ENCODE assay signal across 9 mouse cellular contexts in genomic region chr3:137977629-137978041, GRCm38 (mm10). TPM values are rescaled to one million over a fixed set of nuclear protein-coding genes. Genes with fewer than 3 reads are reported as not detected.
DNase-seq lines count a peak whose midpoint lies in the region; ATAC-seq and TF ChIP-seq lines count a peak whose summit lies in the region.
"Had no signal": no experiment of that assay in that cellular context is flagged by ENCODE, and none has a peak within 500 bp of the region (broad histone marks: within the 10 kb centered on the region; RNA-seq: fewer than 3 reads in every experiment).

No protein-coding gene starts in this region.

- WGBS in forebrain, postnatal 0 days = 12% methylated on average over 6 of the region's 6 CpGs
- WGBS in liver, embryonic 16.5 days (ENCODE audit: insufficient replicate concordance) = 54% methylated on average over 6 of the region's 6 CpGs

- no peak for TF ChIP-seq RAD21 in CH12.LX (IDR thresholded peaks at IDR 0.05; ENCODE audit: low read depth, low read length)

- H3K4me3 ChIP-seq in CH12.LX (replicated peaks in 1 of 3; ENCODE audit: low read depth in 2 of 3, low read length in 2 of 3, poor library complexity in 1 of 3) = no peak overlapping the region
- no peak overlapping the region for H3K4me3 ChIP-seq in ES-Bruce4 (ENCODE audit: low read depth, low read length)
- no peak overlapping the region for H3K4me3 ChIP-seq in forebrain, postnatal 0 days (ENCODE audit: low read depth, low read length)
- no peak overlapping the region for H3K4me3 ChIP-seq in liver, embryonic 16.5 days (ENCODE audit: low read depth, low read length)
- H3K4me3 ChIP-seq: embryonic facial prominence, embryonic 15.5 days had no signal

- in situ Hi-C loops in CH12.LX (cut with MboI; ENCODE audit: low pct_ligation_motif_present, low pct_unique_long_range_greater_than_20kb, low sequenced_read_pairs) = no loop called here

- DNase-seq in CH12.LX (ENCODE audit: extremely low read depth) = no peak
- no peak for DNase-seq in forebrain, postnatal 0 days
- no peak for DNase-seq in spleen, adult 18-20 months
- DNase-seq in embryo, embryonic 10 days (ENCODE audit: low spot score) = no peak
- no peak for DNase-seq in ovary, postnatal 10 days (ENCODE audit: low spot score)
- DNase-seq: kidney, adult 2 months had no signal

- TF ChIP-seq POLR2A in CH12.LX (IDR thresholded peaks at IDR 0.05; ENCODE audit: low read depth, low read length) (no peak), ES-Bruce4 (IDR thresholded peaks at IDR 0.05; ENCODE audit: insufficient read depth, low read length) (no peak)

- 0 out of 2 replicates have a peak overlapping the region, but pooled peaks have one; percentile 11 for H3K4me2 ChIP-seq in CH12.LX (ENCODE audit: insufficient read depth, low read depth, poor library complexity, severe bottlenecking)
- no peak overlapping the region for H3K4me2 ChIP-seq in forebrain, postnatal 0 days (ENCODE audit: low read depth)
- H3K4me2 ChIP-seq in liver, embryonic 16.5 days (ENCODE audit: low read depth, low read length) = no peak overlapping the region
- H3K4me2 ChIP-seq: embryonic facial prominence, embryonic 15.5 days had no signal

- H3K79me2 ChIP-seq in CH12.LX (replicated peaks; ENCODE audit: control insufficient read depth, extremely low read depth, insufficient read depth, poor library complexity, severe bottlenecking) = peaks cover 79% of the 10 kb centered on the region

- peak; percentile 87 for ATAC-seq in forebrain, postnatal 0 days
- ATAC-seq in liver, embryonic 16.5 days (ENCODE audit: low read depth) = no peak

- H3K27me3 ChIP-seq in CH12.LX (replicated peaks) = no peaks in the 10 kb centered on the region
- H3K27me3 ChIP-seq in ES-Bruce4 (ENCODE audit: control insufficient read depth, insufficient read depth, low read length, poor library complexity, severe bottlenecking) = no peaks in the 10 kb centered on the region
- H3K27me3 ChIP-seq in forebrain, postnatal 0 days (ENCODE audit: insufficient read depth, low read length) = no peaks in the 10 kb centered on the region
- H3K27me3 ChIP-seq in liver, embryonic 16.5 days (ENCODE audit: control insufficient read depth, insufficient read depth, low read depth, low read length) = no peaks in the 10 kb centered on the region
- H3K27me3 ChIP-seq: embryonic facial prominence, embryonic 15.5 days had no signal

- peaks cover 11 to 67% of the 10 kb centered on the region in 2 experiments for H3K4me1 ChIP-seq in CH12.LX (ENCODE audit: control insufficient read depth in 1 of 2, insufficient read depth in 2 of 2)
- peaks cover 5% of the 10 kb centered on the region for H3K4me1 ChIP-seq in ES-Bruce4 (ENCODE audit: control insufficient read depth, insufficient read depth, low read length)
- H3K4me1 ChIP-seq in forebrain, postnatal 0 days (ENCODE audit: insufficient read depth) = 0 out of 2 replicates have a peak, but pooled peaks cover 10% of the 10 kb centered on the region
- peaks cover 56% of the 10 kb centered on the region for H3K4me1 ChIP-seq in liver, embryonic 16.5 days (ENCODE audit: control insufficient read depth, low read depth, low read length)

- TF ChIP-seq CTCF in CH12.LX (conservative IDR thresholded peaks at IDR 0.05 in 1 of 2, IDR thresholded peaks at IDR 0.05 in 1 of 2; ENCODE audit: low read depth in 2 of 2, low read length in 2 of 2) = no peak
- TF ChIP-seq CTCF in ES-Bruce4 (IDR thresholded peaks at IDR 0.05; ENCODE audit: low read depth, low read length) = no peak
- TF ChIP-seq CTCF in forebrain, postnatal 0 days (IDR thresholded peaks at IDR 0.05; ENCODE audit: low read depth) = no peak

- peaks cover 5% of the 10 kb centered on the region for H3K9me3 ChIP-seq in CH12.LX (replicated peaks; ENCODE audit: low read length)
- no peaks in the 10 kb centered on the region for H3K9me3 ChIP-seq in ES-Bruce4 (replicated peaks; ENCODE audit: control insufficient read depth, insufficient read depth, low read length, poor library complexity, severe bottlenecking)
- no peaks in the 10 kb centered on the region for H3K9me3 ChIP-seq in forebrain, postnatal 0 days (ENCODE audit: low read length)
- H3K9me3 ChIP-seq in liver, embryonic 16.5 days (replicated peaks; ENCODE audit: control insufficient read depth, low read length) = no peaks in the 10 kb centered on the region
- H3K9me3 ChIP-seq: embryonic facial prominence, embryonic 15.5 days had no signal

- no peak overlapping the region for H3K27ac ChIP-seq in CH12.LX (ENCODE audit: insufficient read depth, low read depth)
- H3K27ac ChIP-seq in ES-Bruce4 (ENCODE audit: insufficient read depth, low read length) = peak overlapping the region; percentile 80
- H3K27ac ChIP-seq in forebrain, postnatal 0 days (ENCODE audit: low read depth, low read length) = peak overlapping the region; percentile 69
- peak overlapping the region; percentile 7; the same call in 1 of the 2 replicates for H3K27ac ChIP-seq in liver, embryonic 16.5 days (ENCODE audit: low read length)
- H3K27ac ChIP-seq: embryonic facial prominence, embryonic 15.5 days had no signal

- H3K36me3 ChIP-seq in CH12.LX (replicated peaks in 1 of 2; ENCODE audit: control insufficient read depth in 1 of 2, insufficient read depth in 1 of 2, low read length in 1 of 2) (peaks cover 40 to 59% of the 10 kb centered on the region in 2 experiments), ES-Bruce4 (ENCODE audit: control insufficient read depth, insufficient read depth, low read length, poor library complexity, severe bottlenecking) (no peaks in the 10 kb centered on the region)
- H3K36me3 ChIP-seq in forebrain, postnatal 0 days (ENCODE audit: insufficient read depth) = no peaks in the 10 kb centered on the region
- no peaks in the 10 kb centered on the region for H3K36me3 ChIP-seq in liver, embryonic 16.5 days (ENCODE audit: control insufficient read depth, insufficient read depth)
- H3K36me3 ChIP-seq: embryonic facial prominence, embryonic 15.5 days had no signal

- H3K9ac ChIP-seq in CH12.LX (ENCODE audit: insufficient read depth, low read depth) = no peak overlapping the region
- H3K9ac ChIP-seq in ES-Bruce4 (ENCODE audit: low read depth, poor library complexity, severe bottlenecking) = no peak overlapping the region
- 0 out of 2 replicates have a peak overlapping the region, but pooled peaks have one; percentile 6 for H3K9ac ChIP-seq in forebrain, postnatal 0 days
- H3K9ac ChIP-seq in liver, embryonic 16.5 days (ENCODE audit: low read depth, low read length) = peak overlapping the region; percentile 0; the same call in 1 of the 2 replicates
- H3K9ac ChIP-seq: embryonic facial prominence, embryonic 15.5 days had no signal

- dilution Hi-C loops in CH12.LX (cut with MboI; ENCODE audit: extremely low pct_ligation_motif_present, extremely low pct_unique_long_range_greater_than_20kb, low sequenced_read_pairs) = no loop called here

- TF ChIP-seq EP300 in CH12.LX (IDR thresholded peaks at IDR 0.05; ENCODE audit: low read length) (no peak), ES-Bruce4 (IDR thresholded peaks at IDR 0.05; ENCODE audit: insufficient read depth, low read depth, low read length) (no peak)

TF ChIP-seq in CH12.LX, 34 proteins besides CTCF, POLR2A, EP300 and RAD21:
- TF ChIP-seq ZMIZ1 (IDR thresholded peaks at IDR 0.05; ENCODE audit: low read depth, low read length) (no peak), NELFE (IDR thresholded peaks at IDR 0.05; ENCODE audit: low read depth, low read length) (no peak), TCF12 (IDR thresholded peaks at IDR 0.05; ENCODE audit: low read depth, low read length) (no peak), NRF1 (IDR thresholded peaks at IDR 0.05; ENCODE audit: low read depth, low read length) (no peak), MXI1 (IDR thresholded peaks at IDR 0.05; ENCODE audit: low read depth, low read length) (no peak), E2F4 (IDR thresholded peaks at IDR 0.05; ENCODE audit: insufficient replicate concordance, low read depth, low read length) (no peak), SIN3A (IDR thresholded peaks at IDR 0.05; ENCODE audit: low read length) (no peak), JUND (conservative IDR thresholded peaks at IDR 0.05; ENCODE audit: low read depth, low read length) (no peak), POLR2AphosphoS2 (IDR thresholded peaks at IDR 0.05; ENCODE audit: low read depth, low read length) (no peak), SMC3 (IDR thresholded peaks at IDR 0.05; ENCODE audit: low read depth, low read length) (no peak), ZC3H11A (IDR thresholded peaks at IDR 0.05; ENCODE audit: low read depth, low read length) (no peak), BHLHE40 (IDR thresholded peaks at IDR 0.05; ENCODE audit: low read depth, low read length) (no peak), MEF2A (IDR thresholded peaks at IDR 0.05; ENCODE audit: borderline replicate concordance, low read depth, low read length) (no peak), ELF1 (IDR thresholded peaks at IDR 0.05; ENCODE audit: low read depth, low read length) (no peak), MYC (IDR thresholded peaks at IDR 0.05; ENCODE audit: low read depth, low read length) (no peak)

RNA-seq across cellular contexts. Expression of gene Dapp1, which starts 3.7 kb away (rescaled TPM):
- total RNA-seq in CH12.LX (2012; rRNA removed) = 55.5 and 63.6 TPM in 2 replicates
- 53.5 and 66.4 TPM in 2 replicates for total RNA-seq in CH12.LX (2014; rRNA removed)
- 62.8 and 81.7 TPM in 2 replicates for polyA plus RNA-seq in CH12.LX (2012; ENCODE audit: insufficient read length, low read depth)
- 3.2 and 9.9 TPM in 2 replicates for polyA plus RNA-seq in ES-Bruce4 (2011; ENCODE audit: insufficient read depth, insufficient read length, low read depth, missing spikeins)
- 4.3 and 4.9 TPM in 2 replicates for total RNA-seq in forebrain, postnatal 0 days (2014; rRNA removed)
- 2.8 and 3.3 TPM in 2 replicates for polyA plus RNA-seq in forebrain, postnatal 0 days (2015; fragmentation: Nextera tagmentation; extraction: Ambion mirVana)
- polyA plus RNA-seq in liver, embryonic 16.5 days (2015; fragmentation: Nextera tagmentation; extraction: Ambion mirVana) = 12.1 and 13.0 TPM in 2 replicates

RNA-seq across cellular contexts. Expression of gene Lamtor3, which starts 59.3 kb away (rescaled TPM):
- total RNA-seq in CH12.LX (2012; rRNA removed) = 146 and 169 TPM in 2 replicates
- 245 and 260 TPM in 2 replicates for total RNA-seq in CH12.LX (2014; rRNA removed)
- 147 and 155 TPM in 2 replicates for polyA plus RNA-seq in CH12.LX (2012; ENCODE audit: insufficient read length, low read depth)
- 47.1 and 55.3 TPM in 2 replicates for polyA plus RNA-seq in ES-Bruce4 (2011; ENCODE audit: insufficient read depth, insufficient read length, low read depth, missing spikeins)
- 105 and 116 TPM in 2 replicates for total RNA-seq in forebrain, postnatal 0 days (2014; rRNA removed)
- 112 and 123 TPM in 2 replicates for polyA plus RNA-seq in forebrain, postnatal 0 days (2015; fragmentation: Nextera tagmentation; extraction: Ambion mirVana)
- polyA plus RNA-seq in liver, embryonic 16.5 days (2015; fragmentation: Nextera tagmentation; extraction: Ambion mirVana) = 48.2 and 50.2 TPM in 2 replicates

Comparison
In these comparisons a context has a peak if more than half of its experiments do, and no peak if none do; other contexts are left out.
1. H3K9ac ChIP-seq: peak in forebrain, postnatal 0 days (single experiment) and liver, embryonic 16.5 days (single experiment); none in CH12.LX (single experiment) and ES-Bruce4 (single experiment).